Mouse (Mus musculus): ENCODE measurements at regions not wholly inside any gene's neighbourhood (a gene's known extent, or its start where the extent isn't known, plus 50 kb on each side); places are given as distances from the start of the nearest gene placed in this dataset.

DNA sequence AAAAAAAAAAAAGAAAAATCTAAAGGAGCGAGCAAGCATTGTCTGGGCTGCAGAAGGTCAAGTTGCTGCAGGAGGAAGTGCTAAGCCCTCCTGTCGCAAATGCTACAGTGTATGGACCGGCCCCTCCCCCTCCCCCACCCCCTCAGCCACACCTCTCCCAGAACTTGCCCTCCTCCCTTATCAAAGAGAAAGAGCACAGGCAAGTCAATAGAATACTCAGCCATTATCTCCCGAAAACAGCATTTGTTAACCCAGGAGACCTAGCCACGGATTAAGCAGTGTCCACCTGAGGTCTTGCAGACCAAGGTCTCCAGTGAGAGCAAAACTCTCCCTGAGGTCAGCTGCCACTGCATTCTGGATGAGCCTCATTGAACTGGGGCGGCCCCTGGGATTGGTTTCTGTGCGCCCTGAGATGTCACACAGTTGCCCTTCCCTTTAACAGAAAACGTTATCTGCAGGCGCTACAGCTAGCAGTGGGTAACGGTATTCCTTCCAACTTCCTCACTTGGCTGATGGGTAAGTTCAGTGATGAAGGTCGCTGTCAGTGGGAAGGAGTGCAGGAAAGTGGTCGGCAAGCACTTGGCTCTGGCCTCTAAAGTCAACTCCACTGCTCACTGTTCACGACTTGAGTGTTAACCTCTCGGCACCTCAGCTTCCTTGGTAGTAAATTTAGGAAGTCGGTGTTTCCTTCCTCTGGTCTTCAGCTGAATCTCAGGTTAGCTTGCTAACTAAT lies 68.0 kb upstream of the Bach2 start:
- Histone ChIP-seq H3K27ac (replicated peaks) (no peak overlapping the region), H3K9me3 (replicated peaks) (no peaks in the 10 kb centered on the region), H3K9ac (replicated peaks) (no peak overlapping the region), H3K4me2 (no peak overlapping the region), H3K4me1 (peaks cover 5% of the 10 kb centered on the region), H3K27me3 (replicated peaks) (no peaks in the 10 kb centered on the region), H3K36me3 (no peaks in the 10 kb centered on the region), H3K4me3 (replicated peaks) (no peak overlapping the region)
- ATAC-seq (ENCODE audit: low FRiP score): no peak
- WGBS: 74% methylated on average over 15 of the region's 15 CpGs

GRCm38 (mm10) chr4:32171291-32171690 lies 67.3 kb upstream of the Bach2 start:
- Histone ChIP-seq H3K9me3 (replicated peaks) (no peaks in the 10 kb centered on the region), H3K27me3 (replicated peaks) (no peaks in the 10 kb centered on the region), H3K9ac (replicated peaks) (no peak overlapping the region), H3K27ac (replicated peaks) (no peak overlapping the region), H3K36me3 (no peaks in the 10 kb centered on the region), H3K4me3 (replicated peaks) (no peak overlapping the region), H3K4me1 (peaks cover 8% of the 10 kb centered on the region; the same call in 1 of the 2 replicates), H3K4me2 (no peak overlapping the region)
- 96% methylated on average over 6 of the region's 6 CpGs for WGBS
- ATAC-seq (ENCODE audit: low FRiP score): no peak

DNA sequence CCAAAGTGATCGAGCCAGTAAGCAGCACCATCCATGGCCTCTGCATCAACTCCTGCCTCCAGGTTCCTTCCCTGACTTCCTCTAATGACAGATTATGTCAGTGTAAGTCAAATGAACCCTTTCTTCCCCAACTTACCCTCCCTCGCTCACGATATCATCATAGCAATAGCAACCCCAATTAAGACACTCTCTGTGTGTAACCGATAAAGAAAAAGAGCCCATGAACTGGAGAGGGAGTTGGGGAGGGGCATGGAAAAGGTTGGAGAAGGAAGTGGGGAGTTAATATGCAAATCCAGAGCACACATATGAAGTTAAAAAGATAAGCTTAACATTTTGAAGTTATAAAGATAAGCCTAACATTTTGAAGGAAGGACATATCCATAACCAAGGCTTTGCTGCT lies 65.6 kb upstream of the Bach2 start:
- Histone ChIP-seq H3K4me1 (peaks cover 16% of the 10 kb centered on the region), H3K4me3 (replicated peaks) (no peak overlapping the region), H3K27ac (replicated peaks) (no peak overlapping the region), H3K4me2 (no peak overlapping the region), H3K9me3 (replicated peaks) (no peaks in the 10 kb centered on the region), H3K36me3 (no peaks in the 10 kb centered on the region), H3K27me3 (replicated peaks) (no peaks in the 10 kb centered on the region), H3K9ac (replicated peaks) (no peak overlapping the region)
- ATAC-seq (ENCODE audit: low FRiP score): no peak
- WGBS: 94% methylated on average over 4 of the region's 4 CpGs

- Histone ChIP-seq H3K27me3 (replicated peaks) (no peaks in the 10 kb centered on the region), H3K4me2 (no peak overlapping the region), H3K9ac (replicated peaks) (no peak overlapping the region), H3K4me1 (peaks cover 16% of the 10 kb centered on the region), H3K27ac (replicated peaks) (no peak overlapping the region), H3K4me3 (replicated peaks) (no peak overlapping the region), H3K36me3 (no peaks in the 10 kb centered on the region), H3K9me3 (replicated peaks) (no peaks in the 10 kb centered on the region)
- WGBS: 77% methylated on average over 7 of the region's 7 CpGs
- no peak for ATAC-seq (ENCODE audit: low FRiP score)
Measured at GRCm38 (mm10) chr4:32174771-32175170, 63.8 kb upstream of the Bach2 start.

DNA sequence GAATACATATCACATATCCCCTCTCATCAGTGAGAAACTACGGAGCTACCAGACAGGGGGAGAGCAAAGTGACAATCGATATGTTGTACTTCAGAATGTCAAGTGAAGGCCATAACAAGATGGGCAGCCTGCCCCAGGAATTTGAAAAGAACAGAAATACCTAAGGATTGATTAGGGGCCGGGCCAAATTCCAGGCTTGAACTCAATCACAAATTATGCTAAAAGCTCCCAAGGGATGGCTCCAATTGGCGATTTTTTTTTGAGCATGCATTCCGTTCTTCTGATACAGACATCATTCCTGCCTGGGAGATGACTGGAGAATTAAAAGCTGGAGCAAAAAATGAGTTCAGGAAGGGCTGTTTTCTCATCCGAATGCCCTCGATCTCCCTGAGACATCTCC lies 63.4 kb upstream of the Bach2 start:
- Histone ChIP-seq H3K9ac (replicated peaks) (no peak overlapping the region), H3K9me3 (replicated peaks) (no peaks in the 10 kb centered on the region), H3K4me3 (replicated peaks) (no peak overlapping the region), H3K27ac (replicated peaks) (no peak overlapping the region), H3K4me2 (no peak overlapping the region), H3K36me3 (no peaks in the 10 kb centered on the region), H3K4me1 (peaks cover 20% of the 10 kb centered on the region), H3K27me3 (replicated peaks) (no peaks in the 10 kb centered on the region)
- 62% methylated on average over 7 of the region's 7 CpGs for WGBS
- ATAC-seq (ENCODE audit: low FRiP score): no peak

GRCm38 (mm10) chr4:32175853-32176448 lies 62.7 kb upstream of the Bach2 start:
- WGBS: 22% methylated on average over 6 of the region's 6 CpGs
- Histone ChIP-seq H3K9ac (replicated peaks) (no peak overlapping the region), H3K4me1 (peaks cover 20% of the 10 kb centered on the region), H3K4me3 (replicated peaks) (no peak overlapping the region), H3K4me2 (no peak overlapping the region), H3K9me3 (replicated peaks) (no peaks in the 10 kb centered on the region), H3K27me3 (replicated peaks) (no peaks in the 10 kb centered on the region), H3K36me3 (no peaks in the 10 kb centered on the region), H3K27ac (replicated peaks) (no peak overlapping the region)
- ATAC-seq (ENCODE audit: low FRiP score): no peak

DNA sequence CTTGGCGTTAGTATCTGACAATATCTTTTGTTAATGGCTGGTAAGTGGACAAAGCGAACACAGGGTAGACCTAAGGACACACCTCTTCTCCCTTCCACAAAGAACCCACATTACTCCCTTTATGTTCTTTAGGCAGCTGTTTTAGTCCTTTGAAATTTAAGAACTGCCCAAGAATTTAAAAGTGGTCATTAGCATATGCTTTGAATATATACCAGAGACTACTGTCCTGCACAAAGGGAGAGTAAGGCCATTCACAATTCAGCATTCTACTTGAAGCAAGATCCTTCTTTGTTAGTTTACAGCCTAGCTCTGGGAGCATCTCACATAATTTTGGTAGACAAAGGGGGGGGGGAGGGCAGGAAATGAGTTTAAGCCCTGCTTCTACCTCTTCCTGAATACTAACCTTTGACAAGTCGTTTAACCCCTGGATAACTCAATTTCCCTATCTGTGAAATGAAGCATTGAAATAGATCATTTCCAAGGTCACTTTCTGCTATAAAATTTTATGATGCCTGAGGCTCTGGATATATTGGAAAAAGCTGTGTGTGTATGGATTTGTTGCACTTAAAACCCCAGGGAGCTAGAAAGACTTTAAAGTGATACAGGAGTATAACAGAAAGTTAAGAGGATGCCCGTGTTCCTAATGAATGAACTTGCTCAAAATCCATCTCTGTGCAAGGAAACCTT lies 62.0 kb upstream of the Bach2 start:
- Histone ChIP-seq H3K36me3 (no peaks in the 10 kb centered on the region), H3K4me2 (no peak overlapping the region), H3K27me3 (replicated peaks) (no peaks in the 10 kb centered on the region), H3K27ac (replicated peaks) (no peak overlapping the region), H3K4me1 (peaks cover 20% of the 10 kb centered on the region), H3K9me3 (replicated peaks) (no peaks in the 10 kb centered on the region), H3K9ac (replicated peaks) (no peak overlapping the region), H3K4me3 (replicated peaks) (no peak overlapping the region)
- ATAC-seq (ENCODE audit: low FRiP score): 0 out of 2 replicates have a peak, but pooled peaks have one; percentile 45
- 12% methylated on average over 4 of the region's 4 CpGs for WGBS

DNA sequence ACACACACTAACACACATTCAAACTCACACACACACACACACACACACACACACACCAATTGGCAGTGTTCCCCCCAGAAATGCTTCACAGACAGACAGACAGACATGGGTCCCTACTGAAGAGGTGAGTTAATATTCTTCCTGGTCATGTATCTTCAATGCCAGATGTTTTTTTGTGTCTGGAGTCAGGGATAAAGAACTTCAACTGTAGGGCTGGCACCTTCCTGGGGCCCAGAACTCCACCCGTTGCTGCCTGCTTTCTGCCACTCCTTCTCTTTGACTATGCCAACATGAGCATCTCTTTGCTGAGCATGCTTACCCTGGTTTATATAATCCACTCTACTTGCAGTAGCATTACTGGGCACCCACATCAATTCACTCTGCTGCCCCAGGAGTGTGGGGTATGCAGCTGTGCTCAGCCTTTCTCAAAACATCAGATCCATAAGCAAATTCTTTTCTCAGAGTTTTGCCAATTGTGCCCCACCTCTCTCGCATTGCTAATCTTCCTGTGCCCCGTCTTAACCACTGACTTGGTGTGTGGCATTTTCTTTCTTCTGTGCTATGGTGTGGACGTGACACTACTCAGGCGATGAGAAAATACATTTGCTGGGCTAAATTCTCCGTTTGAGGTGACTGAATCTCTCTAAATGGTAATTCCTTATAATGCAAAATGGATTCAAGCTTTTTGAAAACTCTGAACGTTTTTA lies 60.5 kb upstream of the Bach2 start:
- no peak for ATAC-seq (ENCODE audit: low FRiP score)
- H3K27ac ChIP-seq (replicated peaks): no peak overlapping the region
- no peaks in the 10 kb centered on the region for H3K36me3 ChIP-seq
- H3K4me3 ChIP-seq (replicated peaks): no peak overlapping the region
- H3K9me3 ChIP-seq (replicated peaks): no peaks in the 10 kb centered on the region
- 74% methylated on average over 7 of the region's 7 CpGs for WGBS
- no peak overlapping the region for H3K9ac ChIP-seq (replicated peaks)
- H3K4me2 ChIP-seq: no peak overlapping the region
- no peaks in the 10 kb centered on the region for H3K27me3 ChIP-seq (replicated peaks)
- peaks cover 20% of the 10 kb centered on the region for H3K4me1 ChIP-seq

GRCm38 (mm10) chr4:32179707-32180241 lies 58.8 kb upstream of the Bach2 start:
- H3K9ac ChIP-seq (replicated peaks): no peak overlapping the region
- H3K27ac ChIP-seq (replicated peaks): no peak overlapping the region
- ATAC-seq (ENCODE audit: low FRiP score): no peak
- H3K9me3 ChIP-seq (replicated peaks): no peaks in the 10 kb centered on the region
- H3K4me3 ChIP-seq (replicated peaks): no peak overlapping the region
- H3K4me2 ChIP-seq: no peak overlapping the region
- no peaks in the 10 kb centered on the region for H3K36me3 ChIP-seq
- 53% methylated on average over 8 of the region's 8 CpGs for WGBS
- no peaks in the 10 kb centered on the region for H3K27me3 ChIP-seq (replicated peaks)
- H3K4me1 ChIP-seq: peaks cover 19% of the 10 kb centered on the region

GRCm38 (mm10) chr4:32183791-32184190 lies 54.8 kb upstream of the Bach2 start:
- ATAC-seq (ENCODE audit: low FRiP score): no peak
- WGBS: 77% methylated on average over 4 of the region's 4 CpGs
- Histone ChIP-seq H3K27ac (replicated peaks) (no peak overlapping the region), H3K9ac (replicated peaks) (no peak overlapping the region), H3K4me1 (0 out of 2 replicates have a peak, but pooled peaks cover 11% of the 10 kb centered on the region), H3K4me3 (replicated peaks) (no peak overlapping the region), H3K27me3 (replicated peaks) (no peaks in the 10 kb centered on the region), H3K4me2 (no peak overlapping the region), H3K9me3 (replicated peaks) (no peaks in the 10 kb centered on the region), H3K36me3 (no peaks in the 10 kb centered on the region)

DNA sequence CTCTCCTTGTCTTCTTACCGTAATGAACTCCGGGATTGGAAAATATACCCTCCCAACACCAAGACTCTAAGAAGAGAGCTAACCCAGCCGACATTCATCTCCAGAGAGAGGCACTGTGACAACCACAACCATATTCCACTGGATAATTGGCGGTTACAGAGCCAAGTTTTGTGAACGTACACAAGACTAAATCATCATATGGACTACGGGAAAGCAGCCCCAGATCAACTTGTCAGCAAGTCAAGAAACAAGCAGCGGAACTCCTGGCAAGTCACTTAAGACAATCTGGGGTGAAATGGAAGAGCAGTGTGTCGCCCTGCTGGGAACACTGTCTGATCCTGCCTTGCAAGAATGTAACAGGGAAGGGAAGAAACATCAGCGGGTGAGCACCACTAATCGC lies 52.6 kb upstream of the Bach2 start:
- H3K27me3 ChIP-seq (replicated peaks): no peaks in the 10 kb centered on the region
- no peak overlapping the region for H3K27ac ChIP-seq (replicated peaks)
- H3K9ac ChIP-seq (replicated peaks): no peak overlapping the region
- no peaks in the 10 kb centered on the region for H3K9me3 ChIP-seq (replicated peaks)
- no peak overlapping the region for H3K4me2 ChIP-seq
- no peaks in the 10 kb centered on the region for H3K36me3 ChIP-seq
- no peak for ATAC-seq (ENCODE audit: low FRiP score)
- 81% methylated on average over 10 of the region's 10 CpGs for WGBS
- 0 out of 2 replicates have a peak, but pooled peaks cover 8% of the 10 kb centered on the region for H3K4me1 ChIP-seq
- H3K4me3 ChIP-seq (replicated peaks): no peak overlapping the region

Data from neural tube, embryonic 15.5 days (tissue).